Mouse (Mus musculus) yolk sac, embryonic 10.5 days (tissue): ENCODE measurements around the gene Tiparp.
A peak's percentile ranks its signal among the peaks of the same experiment; 100 is the strongest.

Source experiments
- DNase-seq: peaks from one replicate; pipeline ENCODE4 v3.0.0-alpha.2; 2017; ENCODE audit warnings: low spot score

Tiparp gene

GRCm38 (mm10) chr3:65585291-65585690 lies 57.1 kb downstream of the Tiparp start:
- DNase-seq: no peak

GRCm38 (mm10) chr3:65585823-65586482 lies 57.7 kb downstream of the Tiparp start:
- DNase-seq: no peak

- peak; percentile 47 for DNase-seq
These were observed 58.3 kb downstream of the Tiparp start for GRCm38 (mm10) chr3:65586483-65586905.

DNA sequence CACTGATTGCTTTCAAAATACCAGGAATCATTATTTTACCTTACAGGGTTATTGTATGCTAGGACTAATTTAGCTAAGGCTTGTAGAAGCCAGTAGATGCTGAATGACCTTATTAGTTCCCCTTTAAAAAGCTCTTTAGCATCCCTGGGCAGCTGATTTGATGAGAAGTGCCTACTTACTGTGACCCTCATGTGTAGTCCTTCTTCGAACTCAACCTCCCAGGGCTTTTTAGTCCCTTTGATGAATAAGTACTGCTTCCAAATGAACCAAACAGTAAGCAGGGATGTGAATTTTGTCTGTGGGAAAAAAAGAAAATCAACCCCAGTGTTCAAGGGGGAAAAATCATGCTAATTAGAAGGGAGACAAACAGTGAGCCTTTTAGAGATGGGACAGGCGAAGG lies 58.8 kb downstream of the Tiparp start:
- no peak for DNase-seq

- no peak for DNase-seq
These were observed 60.2 kb downstream of the Tiparp start for GRCm38 (mm10) chr3:65588424-65588823.

DNA sequence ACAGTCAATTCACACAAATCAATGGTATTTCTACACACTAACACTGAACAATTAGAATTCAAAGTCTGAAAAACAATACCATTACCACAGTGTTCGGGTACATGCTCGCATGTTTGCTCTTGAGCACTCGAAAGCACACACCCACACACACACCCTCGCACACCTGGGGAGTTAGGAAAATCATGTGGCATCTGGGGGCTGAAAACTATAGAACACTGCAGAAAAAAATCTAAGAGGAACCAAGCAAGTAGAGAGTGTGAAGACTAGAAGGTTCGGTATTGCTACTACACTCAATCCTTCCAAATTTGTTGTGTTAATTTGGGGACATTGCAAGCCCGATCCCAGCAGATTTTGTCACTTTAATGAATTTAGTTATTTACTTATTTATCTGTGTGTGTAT lies 64.6 kb downstream of the Tiparp start:
- DNase-seq: no peak

DNA sequence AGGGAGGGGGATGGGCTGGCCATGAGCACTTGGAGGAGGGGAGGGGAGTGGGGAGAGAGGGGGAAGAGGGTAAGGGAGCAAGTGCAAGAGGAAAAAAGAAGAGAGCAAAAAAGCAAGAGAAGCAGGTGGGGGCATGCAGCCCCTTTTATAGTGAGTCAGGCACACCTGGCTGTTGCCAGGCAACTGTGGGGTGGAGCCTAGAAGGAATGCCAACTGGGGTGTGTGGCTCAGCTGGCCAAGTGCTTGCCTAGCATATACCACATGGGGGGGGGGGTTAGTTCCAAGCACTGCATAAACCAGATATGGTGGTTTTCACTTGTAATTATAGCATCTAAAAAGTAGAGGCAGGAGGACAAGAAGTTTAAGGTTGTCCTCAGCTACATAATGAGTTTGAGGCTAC lies 66.3 kb downstream of the Tiparp start:
- DNase-seq: no peak

GRCm38 (mm10) chr3:65595196-65595595 lies 67.0 kb downstream of the Tiparp start:
- DNase-seq: no peak

DNA sequence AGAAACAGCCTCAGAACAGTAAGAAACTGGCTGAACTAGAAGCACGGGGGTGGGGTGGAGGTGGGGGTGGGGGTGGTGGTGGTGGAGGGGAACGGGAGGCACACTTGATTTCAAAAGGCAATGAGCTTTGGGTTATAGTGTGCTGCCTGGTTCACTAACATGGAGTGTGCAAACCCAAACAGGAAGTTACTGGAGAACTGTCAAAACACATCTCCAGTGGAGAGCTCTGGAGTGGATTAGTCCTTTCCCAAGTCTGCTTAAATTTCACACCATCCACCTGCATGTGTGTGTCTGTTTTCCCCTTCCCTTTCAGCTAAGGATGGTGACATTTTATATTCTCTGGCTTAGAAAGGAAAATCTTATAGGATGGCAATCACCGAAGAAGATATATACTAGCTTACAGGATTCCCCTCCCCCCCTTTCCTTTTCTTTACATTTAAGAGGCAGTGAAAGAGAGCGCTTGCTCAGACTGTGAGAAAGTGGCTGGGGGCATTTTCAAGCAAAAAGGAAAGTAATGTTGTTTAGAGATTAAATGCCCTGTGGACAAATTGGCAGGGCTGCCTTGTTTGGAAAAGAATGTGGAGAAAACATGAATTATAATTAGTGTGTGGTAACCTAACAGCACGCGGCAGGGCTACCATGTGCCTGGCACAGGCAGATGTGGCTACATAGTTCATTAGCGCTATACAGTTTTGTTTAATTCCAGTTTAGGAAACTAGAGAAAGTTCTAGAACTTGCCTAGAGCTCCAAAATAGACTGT lies 70.0 kb downstream of the Tiparp start:
- no peak for DNase-seq

DNA sequence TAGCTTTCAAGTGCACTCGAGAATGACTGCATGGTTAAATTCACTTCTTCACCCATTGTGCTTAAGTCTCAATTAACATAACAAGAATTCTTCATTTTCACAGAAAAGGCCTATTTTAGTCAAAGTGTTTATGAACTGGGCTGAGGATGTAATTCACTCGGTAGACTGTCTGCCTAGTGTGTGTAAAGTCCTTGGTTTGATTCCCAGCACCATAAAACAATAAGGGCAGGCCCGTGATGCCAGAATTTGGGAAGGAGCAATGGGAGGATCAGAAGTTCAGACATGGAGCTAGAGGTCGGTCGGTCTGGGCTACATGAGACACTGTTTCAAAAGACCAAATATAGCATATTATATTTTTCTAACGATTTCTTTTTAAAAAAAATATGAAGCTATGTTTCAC lies 70.9 kb downstream of the Tiparp start:
- no peak for DNase-seq

DNA sequence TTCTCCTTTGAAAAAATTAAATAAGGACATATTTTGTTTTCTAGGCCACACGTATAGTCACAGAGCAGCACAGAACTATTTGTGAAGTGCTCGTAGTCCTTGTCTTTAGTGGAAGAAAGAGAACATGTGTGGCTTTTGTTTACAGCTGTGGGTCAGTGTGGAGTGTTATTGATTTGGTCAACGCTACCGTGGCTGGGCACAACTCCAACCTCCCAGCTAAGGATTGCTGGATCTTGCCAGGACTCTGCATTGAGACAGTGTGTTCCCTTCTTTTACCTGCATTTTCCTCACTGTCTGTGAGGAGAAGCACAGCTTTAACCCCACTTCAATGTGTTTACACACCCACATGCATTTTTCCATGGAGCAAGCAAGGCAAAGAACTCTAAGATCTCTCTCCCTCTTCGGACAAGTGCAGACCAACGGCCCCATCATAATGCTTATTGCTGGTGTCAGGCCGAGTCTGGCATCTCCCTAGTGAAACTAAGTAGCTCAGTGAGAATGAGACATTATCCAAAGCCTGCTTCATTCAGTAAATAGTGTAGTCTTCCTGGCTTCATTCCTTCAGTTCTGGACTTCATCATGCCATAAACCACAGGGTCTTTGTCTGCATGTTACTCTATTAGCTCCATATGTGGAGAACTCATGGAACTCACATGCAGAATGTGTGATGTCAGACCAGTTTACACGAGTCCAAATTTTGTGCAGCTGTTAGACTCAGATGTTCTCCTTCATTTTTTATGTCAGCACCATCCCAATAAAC lies 73.3 kb downstream of the Tiparp start:
- DNase-seq: no peak

DNA sequence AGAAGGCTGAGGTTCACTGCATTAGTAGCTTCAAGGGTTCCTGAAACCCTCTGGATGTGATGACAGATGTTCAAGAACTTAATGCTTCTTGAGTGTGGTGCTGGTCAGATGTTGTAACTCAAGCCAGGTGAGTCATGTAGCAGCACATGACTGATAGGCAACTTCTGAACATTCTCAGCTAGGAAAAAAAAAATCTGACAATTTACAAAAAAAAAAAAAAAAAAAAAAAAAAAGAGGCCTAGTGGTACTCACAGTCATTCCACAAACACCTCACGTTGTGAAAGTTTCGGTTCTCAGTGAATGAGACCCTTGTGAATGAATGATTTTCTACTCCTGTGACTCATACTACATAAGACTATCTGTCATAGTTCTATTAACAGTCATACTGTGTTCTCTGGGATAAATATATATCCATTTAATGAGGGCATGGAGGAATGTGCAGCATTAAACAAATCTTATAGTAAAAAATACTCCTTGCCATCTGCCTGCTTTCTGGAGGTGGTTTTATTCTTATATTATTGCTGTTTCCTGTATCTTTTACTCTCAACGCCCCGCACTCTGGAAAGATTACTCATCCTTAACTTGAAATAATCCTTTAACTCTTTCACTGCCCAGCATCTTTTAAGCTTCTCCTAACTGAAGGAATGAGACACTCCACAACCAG lies 75.3 kb downstream of the Tiparp start:
- no peak for DNase-seq
